Mouse (Mus musculus) lung, postnatal 36 days (tissue): ENCODE data around the gene Ovca2.
A peak's percentile ranks its signal among the peaks of the same experiment; 100 is the strongest.

Experiments
- DNase-seq: peaks from one replicate; pipeline ENCODE4 v3.0.0; 2022; ENCODE audit warnings: mixed read lengths

Gene Ovca2

GRCm38 (mm10) chr11:75150346-75150745, 28.3 kb downstream of the Ovca2 start:
- DNase-seq = no peak

- no peak for DNase-seq
Observed at GRCm38 (mm10) chr11:75148332-75149035, 30.2 kb downstream of the Ovca2 start.

GRCm38 (mm10) chr11:75147846-75148168, 30.8 kb downstream of the Ovca2 start:
- no peak for DNase-seq

- no peak for DNase-seq
Observed at GRCm38 (mm10) chr11:75147106-75147845, 31.4 kb downstream of the Ovca2 start.

GRCm38 (mm10) chr11:75145841-75146240, 32.8 kb downstream of the Ovca2 start:
- no peak for DNase-seq

GRCm38 (mm10) chr11:75142749-75143148, 35.9 kb downstream of the Ovca2 start:
- no peak for DNase-seq

- no peak for DNase-seq
Observed at GRCm38 (mm10) chr11:75141913-75142312, 36.7 kb downstream of the Ovca2 start.

- no peak for DNase-seq
Observed at GRCm38 (mm10) chr11:75141038-75141437, 37.6 kb downstream of the Ovca2 start.

GRCm38 (mm10) chr11:75140431-75140830, 38.2 kb downstream of the Ovca2 start:
- peak; percentile 56 for DNase-seq

- peak; percentile 89 for DNase-seq
Observed at GRCm38 (mm10) chr11:75139122-75139963, 39.3 kb downstream of the Ovca2 start.

GRCm38 (mm10) chr11:75136666-75137398, 41.8 kb downstream of the Ovca2 start:
- DNase-seq = peak; percentile 82

- no peak for DNase-seq
Observed at GRCm38 (mm10) chr11:75135358-75135757, 43.3 kb downstream of the Ovca2 start.

GRCm38 (mm10) chr11:75134485-75135068, 44.1 kb downstream of the Ovca2 start:
- DNase-seq = no peak

GRCm38 (mm10) chr11:75133951-75134350, 44.7 kb downstream of the Ovca2 start:
- DNase-seq = peak; percentile 83

- no peak for DNase-seq
Observed at GRCm38 (mm10) chr11:75133391-75133790, 45.2 kb downstream of the Ovca2 start.

- peak; percentile 87 for DNase-seq
Observed at GRCm38 (mm10) chr11:75132278-75132677, 46.4 kb downstream of the Ovca2 start.

GRCm38 (mm10) chr11:75131300-75131699, 47.3 kb downstream of the Ovca2 start:
- DNase-seq = no peak

- no peak for DNase-seq
Observed at GRCm38 (mm10) chr11:75129481-75129880, 49.2 kb downstream of the Ovca2 start.

GRCm38 (mm10) chr11:75126384-75126783, 52.3 kb downstream of the Ovca2 start:
- no peak for DNase-seq
